In genomic region chr2:180758513-180759263, GRCm38 (mm10) we compare ENCODE assay signal across 21 mouse cellular contexts. TPM values are rescaled to one million over a fixed set of nuclear protein-coding genes. Genes with fewer than 3 reads are reported as not detected.
DNase-seq lines count a peak whose midpoint lies in the region; ATAC-seq and TF ChIP-seq lines count a peak whose summit lies in the region.
"Had no signal": no experiment of that assay in that cellular context is flagged by ENCODE, and none has a peak within 500 bp of the region (broad histone marks: within the 10 kb centered on the region; RNA-seq: fewer than 3 reads in every experiment).

No protein-coding gene starts in this region.

- peaks cover 46% of the 10 kb centered on the region for H3K27me3 ChIP-seq in forebrain, embryonic 12.5 days
- no peaks in the 10 kb centered on the region for H3K27me3 ChIP-seq in hindbrain, embryonic 15.5 days
- peaks cover 6% of the 10 kb centered on the region; the same call in 1 of the 2 replicates for H3K27me3 ChIP-seq in midbrain, postnatal 0 days (ENCODE audit: insufficient read depth, low read length)
- H3K27me3 ChIP-seq: embryonic facial prominence, embryonic 12.5 days; lung, embryonic 15.5 days had no signal

- H3K9me3 ChIP-seq in forebrain, embryonic 12.5 days: no peaks in the 10 kb centered on the region
- no peaks in the 10 kb centered on the region for H3K9me3 ChIP-seq in hindbrain, embryonic 15.5 days
- no peaks in the 10 kb centered on the region for H3K9me3 ChIP-seq in midbrain, postnatal 0 days (ENCODE audit: low read length)
- H3K9me3 ChIP-seq: embryonic facial prominence, embryonic 12.5 days; lung, embryonic 15.5 days; stomach, embryonic 15.5 days had no signal

- H3K4me1 ChIP-seq in forebrain, embryonic 12.5 days: peaks cover 23% of the 10 kb centered on the region
- H3K4me1 ChIP-seq in hindbrain, embryonic 15.5 days (replicated peaks): peaks cover 26% of the 10 kb centered on the region
- 0 out of 2 replicates have a peak, but pooled peaks cover 5% of the 10 kb centered on the region for H3K4me1 ChIP-seq in midbrain, postnatal 0 days (ENCODE audit: insufficient read depth, low read length)
- H3K4me1 ChIP-seq: embryonic facial prominence, embryonic 12.5 days; lung, embryonic 15.5 days; stomach, embryonic 15.5 days had no signal

- peak overlapping the region; percentile 48 for H3K27ac ChIP-seq in forebrain, embryonic 12.5 days
- peak overlapping the region; percentile 39 for H3K27ac ChIP-seq in hindbrain, embryonic 15.5 days (replicated peaks)
- H3K27ac ChIP-seq in midbrain, postnatal 0 days (ENCODE audit: low read depth, low read length): no peak overlapping the region
- H3K27ac ChIP-seq: embryonic facial prominence, embryonic 12.5 days; kidney, postnatal 0 days; lung, embryonic 15.5 days; stomach, embryonic 15.5 days had no signal

- TF ChIP-seq CTCF in midbrain, postnatal 0 days (IDR thresholded peaks at IDR 0.05): no peak

- no peak overlapping the region for H3K4me2 ChIP-seq in forebrain, embryonic 12.5 days
- H3K4me2 ChIP-seq in hindbrain, embryonic 15.5 days: no peak overlapping the region
- H3K4me2 ChIP-seq in midbrain, postnatal 0 days (ENCODE audit: low read depth, low read length, poor library complexity, severe bottlenecking): no peak overlapping the region
- H3K4me2 ChIP-seq: embryonic facial prominence, embryonic 12.5 days; lung, embryonic 15.5 days; stomach, embryonic 15.5 days had no signal

- no peak overlapping the region for H3K4me3 ChIP-seq in forebrain, embryonic 12.5 days (replicated peaks)
- H3K4me3 ChIP-seq in hindbrain, embryonic 15.5 days: no peak overlapping the region
- H3K4me3 ChIP-seq in midbrain, postnatal 0 days (ENCODE audit: low read depth, low read length): no peak overlapping the region
- H3K4me3 ChIP-seq: embryonic facial prominence, embryonic 12.5 days; lung, embryonic 15.5 days; stomach, embryonic 15.5 days had no signal

- DNase-seq in embryo, embryonic 10.5 days (ENCODE audit: low spot score): peak; percentile 58
- DNase-seq in midbrain, postnatal 0 days (ENCODE audit: low spot score): peak; percentile 34
- no peak for DNase-seq in MN1 (ENCODE audit: low spot score)
- DNase-seq in kidney, postnatal 25 days: no peak
- no peak for DNase-seq in cerebellum, adult 18-20 months
- DNase-seq in left cerebral cortex, adult 11 months (ENCODE audit: low spot score): no peak
- DNase-seq: adrenal gland, postnatal 10 days; thymus, postnatal 36 days had no signal

- no peak overlapping the region for H3K9ac ChIP-seq in forebrain, embryonic 12.5 days
- H3K9ac ChIP-seq in hindbrain, embryonic 15.5 days: no peak overlapping the region
- H3K9ac ChIP-seq in midbrain, postnatal 0 days (replicated peaks; ENCODE audit: low read length, poor library complexity, severe bottlenecking): no peak overlapping the region
- H3K9ac ChIP-seq: embryonic facial prominence, embryonic 12.5 days; lung, embryonic 15.5 days; stomach, embryonic 15.5 days had no signal

- ATAC-seq in forebrain, embryonic 12.5 days (ENCODE audit: low FRiP score): peak; percentile 77
- peak; percentile 49; the same call in 1 of the 2 replicates for ATAC-seq in hindbrain, embryonic 15.5 days (ENCODE audit: low FRiP score, low read depth)
- ATAC-seq in midbrain, postnatal 0 days (ENCODE audit: low FRiP score): no peak; the same call in 1 of the 2 replicates
- ATAC-seq: Patski had no signal

- 39% methylated on average over 15 of the region's 15 CpGs for WGBS in forebrain, embryonic 12.5 days
- 17% methylated on average over 15 of the region's 15 CpGs for whole genome bisulfite sequencing in hindbrain, embryonic 15.5 days
- 15% methylated on average over 15 of the region's 15 CpGs for WGBS in midbrain, postnatal 0 days

- no peaks in the 10 kb centered on the region for H3K36me3 ChIP-seq in forebrain, embryonic 12.5 days (replicated peaks)
- no peaks in the 10 kb centered on the region for H3K36me3 ChIP-seq in hindbrain, embryonic 15.5 days
- no peaks in the 10 kb centered on the region for H3K36me3 ChIP-seq in midbrain, postnatal 0 days (ENCODE audit: insufficient read depth, low read length)
- H3K36me3 ChIP-seq: embryonic facial prominence, embryonic 12.5 days; lung, embryonic 15.5 days; stomach, embryonic 15.5 days had no signal

RNA-seq across cellular contexts. Expression of gene Bhlhe23, which starts 18.0 kb away (rescaled TPM):
- 1.3 and 3.2 TPM in 2 replicates for polyA plus RNA-seq in forebrain, embryonic 12.5 days (2016; fragmentation: Nextera tagmentation; extraction: Ambion mirVana)
- 0.73 and 5.2 TPM in 2 replicates for polyA plus RNA-seq in hindbrain, embryonic 15.5 days (2015; fragmentation: Nextera tagmentation; extraction: Ambion mirVana)
- total RNA-seq in midbrain, postnatal 0 days (2014; rRNA removed): 7.6 and 7.9 TPM in 2 replicates
- 5.9 and 6.0 TPM in 2 replicates for polyA plus RNA-seq in midbrain, postnatal 0 days (2015; fragmentation: Nextera tagmentation; extraction: Ambion mirVana)
- total RNA-seq: adrenal gland, postnatal 10 days; layer of hippocampus, postnatal 25 days; megakaryocyte-erythroid progenitor cell, adult 5-6 weeks had no signal
- polyA plus RNA-seq: gonadal fat pad, adult 2 months; heart, embryonic 16.5 days; intestine, embryonic 14.5 days; kidney, postnatal 0 days; limb, embryonic 14.5 days; lung, embryonic 15.5 days; Patski had no signal

RNA-seq across cellular contexts. Expression of gene Slc17a9, which starts 33.6 kb away (rescaled TPM):
- 0.37 and 0.55 TPM in 2 replicates for polyA plus RNA-seq in forebrain, embryonic 12.5 days (2016; fragmentation: Nextera tagmentation; extraction: Ambion mirVana)
- 0.29 and 0.33 TPM in 2 replicates for polyA plus RNA-seq in hindbrain, embryonic 15.5 days (2015; fragmentation: Nextera tagmentation; extraction: Ambion mirVana)
- 0.55 and 1.2 TPM in 2 replicates for total RNA-seq in midbrain, postnatal 0 days (2014; rRNA removed)
- 0.20 TPM in 1 of 2 replicates, not detected in the other for polyA plus RNA-seq in midbrain, postnatal 0 days (2015; fragmentation: Nextera tagmentation; extraction: Ambion mirVana)

RNA-seq across cellular contexts. Expression of gene Gid8, which starts 48.8 kb away (rescaled TPM):
- polyA plus RNA-seq in forebrain, embryonic 12.5 days (2016; fragmentation: Nextera tagmentation; extraction: Ambion mirVana): 52.0 and 54.7 TPM in 2 replicates
- 51.6 and 54.9 TPM in 2 replicates for polyA plus RNA-seq in hindbrain, embryonic 15.5 days (2015; fragmentation: Nextera tagmentation; extraction: Ambion mirVana)
- 43.6 and 56.4 TPM in 2 replicates for total RNA-seq in midbrain, postnatal 0 days (2014; rRNA removed)
- 44.5 and 46.5 TPM in 2 replicates for polyA plus RNA-seq in midbrain, postnatal 0 days (2015; fragmentation: Nextera tagmentation; extraction: Ambion mirVana)

RNA-seq across cellular contexts. Expression of gene Dido1, which starts 48.9 kb away (rescaled TPM):
- 42.2 and 42.7 TPM in 2 replicates for polyA plus RNA-seq in forebrain, embryonic 12.5 days (2016; fragmentation: Nextera tagmentation; extraction: Ambion mirVana)
- polyA plus RNA-seq in hindbrain, embryonic 15.5 days (2015; fragmentation: Nextera tagmentation; extraction: Ambion mirVana): 24.4 and 27.8 TPM in 2 replicates
- 36.7 and 44.1 TPM in 2 replicates for total RNA-seq in midbrain, postnatal 0 days (2014; rRNA removed)
- 19.3 and 22.2 TPM in 2 replicates for polyA plus RNA-seq in midbrain, postnatal 0 days (2015; fragmentation: Nextera tagmentation; extraction: Ambion mirVana)

Comparison
In these comparisons a context has a peak if more than half of its experiments do, and no peak if none do; other contexts are left out.
1. DNase-seq: peak in embryo, embryonic 10.5 days (single experiment) and midbrain, postnatal 0 days (single experiment); none in MN1 (single experiment), kidney, postnatal 25 days (0 of 2), cerebellum, adult 18-20 months (0 of 2) and left cerebral cortex, adult 11 months (single experiment).